Mouse (Mus musculus): Measurements from ENCODE around the gene Larp1b.
A peak's percentile ranks its signal among the peaks of the same experiment; 100 is the strongest.
"Not testable (repeated sequence)": the region's sequence is repeated elsewhere in the genome, so short reads cannot be mapped to it uniquely, and the experiment has no call there.

Gene Larp1b

DNA sequence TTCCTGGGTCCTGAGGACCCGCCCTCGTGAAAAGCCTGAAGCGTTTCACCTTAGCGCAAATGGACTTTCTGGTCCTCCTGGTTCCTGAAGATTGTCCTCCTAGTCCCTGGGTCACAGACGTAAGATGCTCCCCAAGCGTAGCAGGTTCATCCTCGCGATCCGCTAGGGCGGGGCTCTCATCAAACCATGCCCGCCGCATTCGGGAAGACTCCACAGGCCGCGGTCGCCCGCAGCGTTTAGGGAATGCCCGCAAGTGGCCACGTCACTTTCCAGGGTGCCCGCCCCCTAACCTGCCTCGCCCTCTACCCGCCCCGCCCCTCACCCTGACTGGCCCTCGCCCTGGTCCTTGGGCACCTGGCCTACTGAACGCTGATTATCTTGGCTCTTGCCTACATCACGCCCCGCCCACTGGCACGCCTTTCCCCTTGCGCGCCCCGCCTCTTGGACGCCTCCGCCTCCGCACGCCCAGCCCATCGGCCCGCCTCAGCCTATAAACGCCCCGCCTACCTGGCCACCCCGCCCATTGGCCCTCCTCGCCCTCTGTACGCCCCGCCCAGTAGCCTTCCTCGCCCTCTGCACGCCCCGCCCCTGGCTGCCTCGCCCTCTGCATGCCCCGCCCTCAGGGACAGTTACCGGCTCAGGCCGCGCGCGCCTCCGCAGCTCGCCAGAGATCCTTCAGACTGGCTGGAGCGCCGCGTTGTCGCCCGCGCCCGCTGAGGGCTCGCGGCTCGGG is at the start of gene Larp1b:
Larp1b (plus strand) TSS at position 659 of the 733 bp plus-strand sequence.
- ATAC-seq (ENCODE audit: low TSS enrichment) = peak; percentile 83

DNA sequence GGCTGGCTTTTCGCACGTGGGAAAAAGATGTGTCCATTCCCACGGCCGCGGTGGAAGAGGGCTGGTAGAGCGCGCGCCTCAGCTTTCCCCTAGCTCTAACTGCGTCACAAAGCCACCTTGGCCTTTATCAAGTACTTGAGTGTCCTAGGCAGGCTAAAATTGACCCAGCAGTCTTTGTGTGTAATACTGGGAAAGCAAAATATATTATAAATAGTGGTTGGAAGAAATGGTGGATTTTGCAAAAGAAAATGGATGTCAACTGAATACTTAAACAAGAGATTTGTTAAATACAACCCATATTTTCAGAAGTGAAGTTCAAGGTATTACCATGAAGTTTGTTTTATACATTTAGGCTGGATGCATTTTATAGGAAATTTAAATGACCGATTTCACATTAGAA is 47.2 kb upstream of the Larp1b start, which contains the start of gene 1700034I23Rik:
1700034I23Rik (minus strand) TSS at position 101 of the 400 bp plus-strand sequence.
- ATAC-seq (ENCODE audit: low TSS enrichment) = not testable (repeated sequence)

DNA sequence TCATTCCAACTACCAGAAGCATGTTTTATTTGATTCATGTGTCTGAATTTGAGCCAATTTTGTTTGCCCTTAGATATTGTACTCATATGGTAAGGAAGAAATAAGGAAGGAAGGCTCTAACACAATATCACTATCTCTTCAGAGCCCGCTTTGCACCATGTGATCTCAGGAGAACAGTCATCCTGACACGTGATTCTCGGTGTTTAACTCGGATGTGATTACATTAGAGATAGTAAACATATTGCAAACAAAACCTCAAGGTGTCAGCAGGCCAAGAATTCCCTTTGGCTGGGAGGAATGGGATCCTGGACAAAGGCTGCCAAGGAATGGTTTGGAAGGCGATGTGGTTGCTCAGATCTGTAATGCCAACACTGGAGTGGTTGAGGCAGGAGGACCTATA is 11.4 kb upstream of the Larp1b start:
- ATAC-seq (ENCODE audit: low TSS enrichment) = no peak

DNA sequence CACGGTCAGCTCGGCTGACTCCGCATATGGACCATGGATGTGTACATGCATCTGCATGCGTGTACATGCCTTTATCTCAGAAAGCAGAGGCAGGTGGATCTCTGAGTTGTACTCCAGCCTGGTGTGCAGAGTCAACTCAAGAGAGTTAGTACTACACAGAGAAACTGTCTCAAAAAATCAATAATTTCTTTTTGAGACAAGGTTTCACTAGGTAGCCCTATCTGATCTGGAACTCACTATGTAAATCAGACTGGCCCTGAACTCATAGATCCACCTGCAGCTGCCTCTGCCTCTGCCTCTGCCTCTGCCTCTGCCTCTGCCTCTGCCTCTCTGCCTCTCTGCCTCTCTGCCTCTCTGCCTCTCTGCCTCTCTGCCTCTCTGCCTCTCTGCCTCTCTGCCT is 11.0 kb upstream of the Larp1b start:
- ATAC-seq (ENCODE audit: low TSS enrichment) = no peak

DNA sequence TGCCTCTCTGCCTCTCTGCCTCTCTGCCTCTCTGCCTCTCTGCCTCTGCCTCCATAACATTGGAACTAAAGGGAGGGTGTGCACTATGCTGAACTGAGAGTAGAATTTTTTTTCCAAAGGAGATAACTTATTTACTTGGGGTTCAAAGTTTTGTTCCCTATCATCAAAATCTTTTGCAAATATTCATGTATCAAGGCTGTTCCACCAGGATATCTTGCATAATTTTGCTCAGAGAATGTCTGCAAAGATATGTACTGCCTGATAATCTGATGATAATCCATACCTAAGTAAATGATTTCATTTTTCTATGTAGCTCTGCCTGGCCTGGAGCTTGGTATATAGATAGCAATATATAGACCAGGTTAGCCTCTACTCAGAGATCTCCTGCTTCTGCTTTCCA is 10.6 kb upstream of the Larp1b start:
- ATAC-seq (ENCODE audit: low TSS enrichment) = no peak

DNA sequence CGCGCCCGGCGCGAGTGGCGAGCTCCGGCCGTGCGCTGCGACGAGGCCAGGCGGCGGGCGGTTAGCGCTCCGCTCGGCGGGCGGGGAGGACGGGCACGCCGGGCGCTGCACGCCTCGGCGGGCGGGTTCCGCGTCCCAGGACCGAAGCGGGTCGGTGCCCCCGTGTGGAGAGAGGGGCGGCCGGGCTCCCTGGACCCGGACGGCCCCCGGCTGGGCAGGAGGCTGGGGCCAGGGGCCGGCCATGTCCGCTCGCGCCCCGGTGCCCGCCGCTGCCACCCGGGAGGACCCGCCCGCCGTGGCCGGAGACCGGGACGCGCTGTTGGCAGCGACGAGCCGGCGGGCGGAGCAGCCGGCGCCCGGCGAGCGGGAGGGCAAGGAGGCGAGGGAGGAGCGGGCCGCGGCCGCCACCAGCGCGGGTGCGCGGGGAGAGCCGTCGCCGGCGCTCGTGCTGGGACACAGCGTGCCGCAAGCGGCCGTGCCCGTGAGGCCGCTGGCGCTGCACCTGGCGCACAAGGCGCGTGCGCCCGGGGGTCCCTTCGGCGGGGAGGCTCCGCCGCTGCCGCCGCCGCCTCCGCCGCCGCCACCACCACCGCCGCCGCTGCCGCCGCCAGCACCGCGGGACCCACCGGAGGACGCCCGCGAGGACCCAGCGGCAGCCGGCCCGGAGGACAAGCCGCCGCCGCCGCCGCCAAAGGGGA is 424 bp downstream of the Larp1b start:
- ATAC-seq (ENCODE audit: low TSS enrichment) = peak; percentile 35

DNA sequence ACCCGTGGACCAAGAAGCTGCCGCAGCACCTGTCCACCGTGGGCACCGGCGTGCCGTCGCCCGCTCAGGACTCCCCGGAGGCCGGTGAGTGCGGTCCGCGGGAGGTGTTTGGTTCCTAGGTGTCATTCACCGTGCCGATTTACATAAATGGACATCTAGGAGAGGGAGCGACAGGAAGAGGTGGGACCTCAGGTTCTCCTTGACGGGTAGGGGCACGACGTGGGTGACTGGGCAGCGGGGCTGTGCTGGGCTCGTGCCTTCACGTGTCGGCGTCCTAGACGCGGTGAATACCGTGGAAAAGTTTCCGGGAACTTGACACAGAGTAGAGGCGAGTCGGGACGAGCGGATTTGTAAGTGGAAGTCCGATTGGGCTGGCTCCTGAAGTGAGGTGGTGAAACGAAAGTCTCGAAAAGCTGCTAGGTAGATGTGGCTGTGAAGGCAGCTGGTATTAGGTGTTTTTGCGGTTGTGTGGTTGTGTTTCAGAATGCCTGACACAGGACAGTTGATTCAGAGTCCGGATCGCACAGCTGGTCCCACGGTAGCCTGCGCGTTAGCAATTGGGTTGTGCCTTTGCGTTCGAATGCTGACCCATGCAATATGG is 1.1 kb downstream of the Larp1b start:
- peak; percentile 13 for ATAC-seq (ENCODE audit: low TSS enrichment)

DNA sequence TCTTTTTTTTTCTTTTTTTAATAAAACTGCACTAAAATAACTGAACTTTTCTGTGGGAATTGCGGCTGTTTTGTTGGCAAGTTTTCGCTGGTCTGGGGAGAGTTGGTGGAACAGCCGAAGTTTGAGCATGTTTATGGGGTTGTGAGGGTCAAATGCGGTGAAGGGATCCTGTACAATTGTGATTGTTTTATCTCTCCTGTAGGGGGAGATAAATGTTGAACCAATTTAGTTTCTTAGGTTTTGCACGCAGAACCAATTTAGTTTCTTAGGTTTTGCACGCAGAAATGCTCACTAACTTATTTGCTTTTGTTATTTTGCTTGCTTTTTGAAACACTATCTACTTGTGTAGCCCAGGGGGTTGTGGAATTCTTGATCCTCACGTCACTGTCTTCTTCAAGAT is 1.7 kb downstream of the Larp1b start:
- ATAC-seq (ENCODE audit: low TSS enrichment) = no peak

DNA sequence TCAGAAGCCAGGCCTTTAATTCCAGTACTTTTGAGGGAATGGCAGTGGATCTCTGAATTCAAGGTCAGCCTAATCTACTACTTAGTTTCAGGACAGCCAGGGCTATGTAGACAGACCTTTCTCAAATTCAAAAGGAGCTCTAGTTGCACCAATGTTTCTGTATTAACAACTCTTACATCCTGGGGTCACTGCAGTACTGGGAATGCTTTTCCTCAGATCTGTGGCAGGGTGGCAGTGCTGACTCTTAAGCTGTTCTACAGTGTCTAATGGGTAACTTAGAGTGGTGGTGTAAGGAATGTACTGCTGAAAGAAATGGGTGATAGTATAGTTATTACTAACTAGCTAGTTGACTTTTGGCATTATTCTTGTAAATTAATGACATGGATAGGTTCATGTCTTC is 3.0 kb downstream of the Larp1b start:
- no peak for ATAC-seq (ENCODE audit: low TSS enrichment)

DNA sequence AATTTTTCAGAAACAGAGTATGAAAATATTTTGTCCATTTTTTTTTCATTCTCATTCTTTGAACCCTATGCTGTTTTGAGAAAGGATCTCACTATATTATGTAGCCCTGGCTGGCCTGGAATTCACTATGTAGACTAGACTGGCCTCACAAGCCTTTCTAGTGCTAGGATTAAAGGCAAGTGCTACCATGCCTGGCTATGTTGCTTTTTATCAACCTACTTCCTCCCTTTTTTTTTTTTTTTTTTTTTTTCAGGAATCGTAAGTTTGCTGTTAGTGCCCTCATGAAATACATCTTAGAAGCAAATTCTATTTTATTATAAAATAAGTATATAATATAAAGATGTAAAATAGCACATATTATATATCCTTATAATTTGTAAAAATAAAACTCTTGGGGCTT is 5.2 kb downstream of the Larp1b start:
- ATAC-seq (ENCODE audit: low TSS enrichment) = no peak

DNA sequence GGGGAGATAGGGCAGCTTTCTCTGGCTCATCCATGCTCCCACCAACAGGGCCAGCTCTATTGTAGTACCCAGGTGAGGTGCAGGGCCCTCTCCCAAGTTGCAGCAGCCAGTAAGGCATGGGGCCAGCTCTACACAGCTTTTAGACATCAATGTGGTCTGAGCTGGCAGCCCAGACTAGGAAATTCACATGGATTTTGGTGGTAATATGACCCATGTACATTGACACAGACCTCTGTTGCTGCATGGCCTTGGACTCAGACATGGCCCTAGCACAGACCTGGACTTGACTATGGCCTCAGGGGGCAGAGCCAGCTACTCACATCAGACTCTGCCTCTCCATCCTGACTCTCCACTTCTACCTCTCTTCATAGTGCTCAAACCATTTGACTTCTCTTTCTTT is 9.2 kb downstream of the Larp1b start:
- ATAC-seq (ENCODE audit: low TSS enrichment) = no peak

DNA sequence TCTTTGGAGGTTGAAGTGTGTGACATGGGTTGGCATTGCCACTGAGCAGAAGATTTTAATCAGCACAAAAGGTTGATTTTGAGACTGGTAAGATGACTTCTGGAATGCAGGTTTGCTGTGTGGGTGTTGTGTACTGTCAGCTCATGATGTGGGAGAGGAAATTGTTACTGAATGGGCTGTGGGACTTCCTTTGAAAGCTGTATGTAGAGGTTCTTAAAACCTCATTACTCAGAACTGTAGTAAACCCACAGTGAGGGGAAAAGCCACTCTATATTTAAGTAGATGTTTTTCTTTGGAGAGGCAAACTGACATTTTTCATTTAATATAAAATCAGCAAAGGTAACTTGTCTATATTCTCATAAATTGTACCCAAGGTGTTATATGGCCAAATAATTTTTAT is 31.1 kb downstream of the Larp1b start:
- ATAC-seq (ENCODE audit: low TSS enrichment) = no peak

DNA sequence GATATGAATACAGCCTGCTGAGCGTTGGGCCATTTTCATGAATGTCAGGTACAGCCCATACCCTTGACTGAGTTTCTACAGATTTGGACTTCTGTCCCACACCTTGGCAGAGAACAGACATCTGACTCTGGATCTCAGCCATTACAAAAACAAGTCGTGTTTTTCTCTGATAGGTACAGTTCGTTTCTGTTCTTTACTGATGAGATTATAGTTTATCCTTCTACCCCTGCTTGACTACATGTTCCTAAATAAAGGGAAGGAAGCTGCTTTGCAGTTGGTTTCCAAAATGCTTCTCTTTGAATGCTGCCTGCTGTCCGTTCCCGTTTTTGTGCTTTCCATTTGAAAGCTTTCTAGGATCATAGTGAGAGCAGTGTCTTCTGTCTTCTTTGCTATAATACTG is 37.9 kb downstream of the Larp1b start:
- no peak for ATAC-seq (ENCODE audit: low TSS enrichment)

DNA sequence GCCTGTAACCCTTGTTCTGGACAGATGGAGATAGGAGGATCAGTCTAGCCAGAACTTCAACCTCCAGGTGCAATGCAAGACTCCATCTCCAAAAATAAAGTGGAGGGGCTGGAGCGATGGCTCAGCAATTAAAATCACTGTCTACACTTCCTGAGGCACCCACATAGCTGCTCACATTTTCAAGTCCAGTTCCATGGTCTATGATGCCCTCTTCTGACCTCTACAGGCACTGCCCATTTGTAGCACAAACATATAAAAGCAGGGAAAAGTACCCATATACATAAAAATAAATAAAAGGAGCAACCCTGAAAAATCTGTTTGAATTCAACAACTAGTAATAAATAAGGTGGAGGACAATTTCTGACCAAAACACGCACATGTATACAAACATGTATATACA is 39.1 kb downstream of the Larp1b start:
- no peak for ATAC-seq (ENCODE audit: low TSS enrichment)

DNA sequence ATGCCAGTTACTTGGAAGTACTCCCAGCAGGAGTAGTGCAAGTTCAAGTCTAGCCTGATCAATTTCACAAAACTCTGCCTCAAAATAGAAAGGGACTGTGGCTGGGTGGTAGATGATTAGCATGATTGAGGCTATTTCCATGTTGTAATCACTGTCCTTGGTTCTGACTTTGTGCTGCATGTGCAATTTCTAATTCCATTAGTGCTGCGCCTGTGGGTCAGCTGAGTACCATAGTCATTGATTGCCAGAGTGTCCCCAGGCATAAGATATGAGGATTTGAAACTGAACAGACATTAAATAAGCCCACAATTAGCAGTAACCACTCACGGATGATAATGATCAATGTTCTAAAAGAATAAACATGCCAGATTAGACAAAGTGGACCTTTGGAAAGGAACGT is 41.9 kb downstream of the Larp1b start:
- ATAC-seq (ENCODE audit: low TSS enrichment) = no peak

DNA sequence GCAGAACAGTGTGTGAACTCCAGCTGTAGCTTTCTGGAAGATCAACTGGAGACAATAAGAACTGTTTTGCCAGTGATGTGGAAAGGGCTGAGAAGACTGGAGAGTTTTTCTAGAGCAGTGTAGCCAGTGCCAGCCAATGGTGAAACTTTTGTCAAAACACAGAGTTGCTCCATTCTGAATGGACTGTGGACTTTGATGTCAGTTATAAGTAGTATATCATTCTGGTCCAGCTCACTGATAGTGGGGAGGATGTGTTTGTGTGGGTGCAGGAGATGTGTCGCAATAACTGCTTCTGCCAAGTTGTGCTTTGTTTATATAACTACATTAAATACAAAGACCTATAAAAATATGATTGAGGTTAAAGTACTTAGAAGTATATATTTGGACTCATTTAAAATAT is 45.5 kb downstream of the Larp1b start:
- ATAC-seq (ENCODE audit: low TSS enrichment) = no peak

DNA sequence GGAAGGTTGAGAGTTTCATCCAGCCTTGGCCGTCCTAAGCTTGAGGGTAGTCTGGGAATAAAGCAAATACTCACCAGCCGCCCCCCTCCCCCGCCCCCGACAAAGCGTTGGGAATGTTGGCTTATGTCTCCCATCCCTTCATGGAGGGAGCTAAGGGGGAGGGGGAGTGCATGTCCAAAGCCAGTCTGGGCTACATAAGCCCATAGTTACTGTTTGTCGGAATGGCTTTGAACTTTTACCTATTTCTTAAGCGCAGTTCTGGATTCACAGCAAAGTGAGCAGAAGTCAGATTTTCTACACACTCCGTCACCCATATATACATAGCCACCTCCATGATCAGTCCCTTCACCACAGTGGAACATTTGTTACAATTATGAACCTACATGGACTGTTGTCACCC is 59.7 kb downstream of the Larp1b start:
- ATAC-seq (ENCODE audit: low TSS enrichment) = no peak

DNA sequence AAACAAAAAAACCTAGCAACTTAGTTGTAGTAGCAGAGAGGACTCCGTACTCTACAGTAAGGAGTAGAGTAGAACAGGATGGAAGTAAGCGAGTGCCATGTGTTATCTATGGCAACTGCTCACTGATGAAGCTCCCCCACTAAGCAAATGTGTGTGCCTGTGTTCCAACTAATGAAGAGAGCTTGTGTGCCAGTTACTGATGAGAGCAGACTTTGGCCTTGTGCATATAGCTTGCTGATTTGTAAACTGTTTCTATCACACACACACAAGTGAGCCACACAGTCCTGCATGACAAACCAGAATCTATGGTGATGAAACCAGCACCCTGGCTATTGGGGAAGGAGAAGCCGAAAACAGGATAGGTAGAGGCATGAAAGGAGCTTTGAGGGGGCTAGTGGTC is 60.4 kb downstream of the Larp1b start:
- ATAC-seq (ENCODE audit: low TSS enrichment) = no peak

DNA sequence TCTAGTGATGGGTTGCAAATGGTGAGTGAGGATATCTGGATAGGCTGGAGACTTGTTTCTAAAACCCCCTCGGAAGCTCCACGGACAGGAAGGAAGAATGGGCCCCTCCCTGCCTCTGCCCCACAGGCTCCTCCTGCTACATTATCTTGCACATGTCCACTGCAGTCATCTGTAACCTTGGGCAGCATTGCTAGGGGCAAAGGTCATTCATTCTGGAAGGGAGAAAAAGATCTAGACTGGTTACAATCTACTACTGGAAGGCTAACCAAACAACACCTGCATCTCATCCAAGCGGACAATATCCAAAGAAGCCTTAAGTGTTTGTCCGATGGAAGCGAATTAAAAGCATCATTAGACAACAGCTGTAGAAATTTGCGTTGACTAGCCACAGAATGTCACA is 61.1 kb downstream of the Larp1b start:
- no peak for ATAC-seq (ENCODE audit: low TSS enrichment)

DNA sequence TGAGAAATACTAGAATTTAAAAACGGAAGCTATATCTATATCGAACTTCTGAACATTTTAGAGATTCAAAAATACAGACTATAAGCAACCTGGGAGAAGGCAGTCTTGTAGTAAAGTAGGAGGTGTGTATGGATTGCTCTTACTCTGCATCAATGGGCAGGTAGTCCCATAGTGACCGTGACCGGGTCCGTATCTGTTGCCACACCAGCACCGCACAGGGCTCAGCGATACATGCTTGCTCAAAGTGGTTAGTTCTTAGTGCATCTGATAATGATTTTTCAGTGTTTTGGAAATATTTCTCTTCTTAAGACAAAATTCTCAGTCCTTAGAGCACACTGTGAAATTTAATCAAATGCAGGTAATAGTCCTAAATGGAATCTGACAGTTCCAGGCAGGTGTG is 62.8 kb downstream of the Larp1b start:
- ATAC-seq (ENCODE audit: low TSS enrichment) = no peak

DNA sequence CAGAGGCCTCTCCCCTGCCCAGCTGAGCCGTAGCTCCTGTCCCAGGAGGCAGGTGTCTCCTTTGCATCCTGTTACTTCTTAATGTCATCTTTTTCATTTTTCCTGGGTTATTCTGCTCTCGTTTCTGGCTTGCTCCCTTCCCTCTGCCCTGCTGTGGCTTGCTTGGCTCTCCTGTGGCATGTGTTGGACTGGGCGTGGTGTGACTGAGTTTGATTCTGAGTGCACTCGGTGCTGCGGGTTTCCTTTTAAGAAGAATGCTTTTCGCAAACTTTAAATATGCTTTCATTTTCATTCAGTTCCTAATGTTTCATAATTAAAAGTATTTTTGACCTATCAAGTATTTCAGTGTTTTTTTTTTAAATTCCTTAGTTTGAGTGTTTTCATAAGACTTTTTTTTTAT is 65.3 kb downstream of the Larp1b start:
- no peak for ATAC-seq (ENCODE audit: low TSS enrichment)

DNA sequence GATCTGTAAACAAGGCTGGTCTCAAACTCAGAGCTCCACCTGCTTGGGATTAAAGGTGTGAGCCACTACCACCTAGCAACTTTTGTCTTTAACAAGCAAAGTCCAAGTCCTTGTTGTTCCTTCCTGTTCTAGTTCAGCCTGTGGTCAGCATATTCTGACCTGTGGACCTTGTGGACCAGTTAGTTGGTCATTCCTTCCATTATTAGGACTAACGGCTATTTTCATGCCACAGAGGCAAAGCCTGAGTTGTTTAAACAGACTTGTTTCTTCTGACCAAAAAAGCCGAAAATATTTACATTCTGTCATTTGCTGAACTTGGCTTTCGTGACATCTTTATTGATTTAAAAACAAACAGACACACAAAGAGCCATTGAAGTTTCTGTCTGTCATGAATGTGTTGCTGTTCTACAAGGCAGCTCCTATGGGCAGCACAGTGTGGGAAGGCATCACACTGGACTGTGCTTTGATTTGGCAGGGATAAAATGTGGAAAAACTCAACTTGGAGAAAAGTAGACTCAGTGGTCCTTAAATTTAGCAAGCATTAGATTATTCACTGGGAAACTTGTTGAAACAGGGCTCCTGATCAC is 68.5 kb downstream of the Larp1b start:
- no peak for ATAC-seq (ENCODE audit: low TSS enrichment)

DNA sequence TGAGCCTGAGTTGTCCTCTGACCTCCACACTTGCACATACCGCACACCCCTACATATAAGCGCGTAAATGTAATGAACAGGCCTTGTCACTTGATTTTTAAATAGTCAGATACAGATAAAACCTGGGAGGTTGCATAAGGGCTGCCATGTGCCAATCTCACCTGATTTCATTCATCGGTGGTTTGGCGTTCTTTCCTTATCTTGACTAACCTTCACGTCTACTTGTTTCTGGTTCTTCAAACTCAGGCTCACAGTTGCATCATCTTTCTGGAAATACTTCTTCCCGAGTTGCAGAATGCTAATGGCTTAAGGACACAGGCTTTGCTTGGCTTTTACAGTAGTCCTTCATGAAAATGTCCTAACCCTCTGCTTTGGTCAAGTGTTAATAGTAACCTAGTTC is 71.1 kb downstream of the Larp1b start:
- no peak for ATAC-seq (ENCODE audit: low TSS enrichment)
